Mouse (Mus musculus) erythroblast, embryonic 14.5 days (primary cell): ENCODE results near the gene Serpina1e. TPM values are rescaled to one million over a fixed set of nuclear protein-coding genes. Genes with fewer than 3 reads are reported as not detected.

Experiments
- polyA plus RNA-seq: library from polyadenylated mRNA; stranded (reverse); fragments of >175 nt; gene quantifications from 2 replicates; pipeline ENCODE4 v1.2.3, GENCODE M21; 2012

Gene Serpina1e
- polyA plus RNA-seq, 1 experiment = not detected

Other genes with a start within 250 kb of the Serpina1e start
- gene Serpina1d, start 185.4 kb downstream of the Serpina1e start, polyA plus RNA-seq = not detected in 2 replicates
- gene Serpina1b, start 128.6 kb downstream of the Serpina1e start, polyA plus RNA-seq = not detected in 2 replicates
- gene Serpina1a, start 95.4 kb downstream of the Serpina1e start, polyA plus RNA-seq = 0.14 and 0.21 TPM in 2 replicates
- gene Serpina1c, start 54.1 kb downstream of the Serpina1e start, polyA plus RNA-seq = not detected in 2 replicates
- gene Serpina11, start 31.0 kb upstream of the Serpina1e start, polyA plus RNA-seq = not detected in 2 replicates
- not detected in 2 replicates for gene Serpina9, start 54.8 kb upstream of the Serpina1e start, polyA plus RNA-seq
- gene Serpina12, start 85.5 kb upstream of the Serpina1e start, polyA plus RNA-seq = 0.03 TPM in 1 of 2 replicates, not detected in the other
- not detected in 2 replicates for gene Serpina5, start 142.1 kb upstream of the Serpina1e start, polyA plus RNA-seq
- gene Serpina3a, start 153.7 kb upstream of the Serpina1e start, polyA plus RNA-seq = not detected in 2 replicates
- gene Serpina3b, start 169.0 kb upstream of the Serpina1e start, polyA plus RNA-seq = not detected in 2 replicates
- not detected in 2 replicates for gene Serpina3c, start 194.9 kb upstream of the Serpina1e start, polyA plus RNA-seq